ENCODE assay signal across 25 mouse cellular contexts in genomic region chr2:159067506-159067905, GRCm38 (mm10).
DNase-seq lines count a peak whose midpoint lies in the region; ATAC-seq and TF ChIP-seq lines count a peak whose summit lies in the region.
"Had no signal": no experiment of that assay in that cellular context is flagged by ENCODE, and none has a peak within 500 bp of the region (broad histone marks: within the 10 kb centered on the region; RNA-seq: fewer than 3 reads in every experiment).

No protein-coding gene starts in this region.

- no peak for DNase-seq in lung, postnatal 0 days (ENCODE audit: low spot score)
- no peak for DNase-seq in lung, postnatal 25 days (ENCODE audit: low spot score)
- DNase-seq in ZHBTc4 (ENCODE audit: low read depth, low spot score): peak; percentile 17
- DNase-seq in stomach, postnatal 0 days (ENCODE audit: low spot score): no peak
- no peak for DNase-seq in cerebellum, adult 9-11 months
- no peak for DNase-seq in cerebellum, postnatal 14 days
- DNase-seq: adrenal gland, postnatal 14 days; B cell, adult 2 months; cerebellum, adult 11 months; cerebellum, adult 9-10 months; heart, postnatal 36 days; left cerebral cortex, postnatal 4 days; lung, postnatal 4 days; right cerebral cortex, postnatal 14 days had no signal

- H3K4me1 ChIP-seq in intestine, postnatal 0 days (replicated peaks; ENCODE audit: control insufficient read depth, insufficient read depth, low read length): no peaks in the 10 kb centered on the region
- no peaks in the 10 kb centered on the region for H3K4me1 ChIP-seq in intestine, embryonic 16.5 days (ENCODE audit: control insufficient read depth, insufficient read depth, low read length)
- no peaks in the 10 kb centered on the region for H3K4me1 ChIP-seq in lung, postnatal 0 days (ENCODE audit: insufficient read depth, low read depth, low read length)
- no peaks in the 10 kb centered on the region for H3K4me1 ChIP-seq in stomach, postnatal 0 days (replicated peaks; ENCODE audit: control insufficient read depth, insufficient read depth)
- H3K4me1 ChIP-seq: megakaryocyte, embryonic 14.5 days had no signal

- H3K9me3 ChIP-seq in intestine, postnatal 0 days (ENCODE audit: control insufficient read depth): no peaks in the 10 kb centered on the region
- no peaks in the 10 kb centered on the region for H3K9me3 ChIP-seq in intestine, embryonic 16.5 days (ENCODE audit: control insufficient read depth, low read length)
- no peaks in the 10 kb centered on the region for H3K9me3 ChIP-seq in lung, postnatal 0 days (ENCODE audit: low read length)
- H3K9me3 ChIP-seq in stomach, postnatal 0 days (ENCODE audit: control insufficient read depth, low read length): no peaks in the 10 kb centered on the region
- H3K9me3 ChIP-seq: embryonic facial prominence, embryonic 13.5 days; forebrain, embryonic 10.5 days; forebrain, embryonic 15.5 days; hindbrain, embryonic 15.5 days; lung, embryonic 15.5 days; midbrain, embryonic 12.5 days; neural tube, embryonic 13.5 days had no signal

- no peak overlapping the region for H3K4me2 ChIP-seq in intestine, postnatal 0 days (replicated peaks; ENCODE audit: low read depth)
- H3K4me2 ChIP-seq in intestine, embryonic 16.5 days (ENCODE audit: low read depth, low read length): no peak overlapping the region
- no peak overlapping the region for H3K4me2 ChIP-seq in lung, postnatal 0 days (replicated peaks; ENCODE audit: low read depth, low read length)
- no peak overlapping the region for H3K4me2 ChIP-seq in stomach, postnatal 0 days (replicated peaks; ENCODE audit: low read depth)
- H3K4me2 ChIP-seq: embryonic facial prominence, embryonic 13.5 days; forebrain, embryonic 15.5 days; hindbrain, embryonic 15.5 days; lung, embryonic 15.5 days; midbrain, embryonic 12.5 days; neural tube, embryonic 13.5 days had no signal

- TF ChIP-seq CTCF in intestine, postnatal 0 days (IDR thresholded peaks at IDR 0.05; ENCODE audit: low read depth): 0 out of 2 replicates have a peak, but pooled peaks have one; percentile 4
- peak; percentile 15; the same call in 1 of the 2 replicates for TF ChIP-seq CTCF in lung, postnatal 0 days (IDR thresholded peaks at IDR 0.05)
- TF ChIP-seq CTCF in stomach, postnatal 0 days (IDR thresholded peaks at IDR 0.05; ENCODE audit: low read depth): 0 out of 2 replicates have a peak, but pooled peaks have one; percentile 3

- no peak for ATAC-seq in intestine, postnatal 0 days
- no peak for ATAC-seq in intestine, embryonic 16.5 days
- no peak for ATAC-seq in lung, postnatal 0 days
- ATAC-seq in stomach, postnatal 0 days (ENCODE audit: low FRiP score, low TSS enrichment): no peak
- ATAC-seq: forebrain, embryonic 15.5 days had no signal

- H3K27me3 ChIP-seq in intestine, postnatal 0 days (replicated peaks; ENCODE audit: control insufficient read depth, insufficient read depth, low read length): no peaks in the 10 kb centered on the region
- H3K27me3 ChIP-seq in intestine, embryonic 16.5 days (replicated peaks; ENCODE audit: control insufficient read depth, insufficient read depth, low read length): no peaks in the 10 kb centered on the region
- H3K27me3 ChIP-seq in lung, postnatal 0 days (replicated peaks; ENCODE audit: insufficient read depth, low read length): no peaks in the 10 kb centered on the region
- no peaks in the 10 kb centered on the region for H3K27me3 ChIP-seq in stomach, postnatal 0 days (ENCODE audit: control insufficient read depth, insufficient read depth, low read length)
- H3K27me3 ChIP-seq: embryonic facial prominence, embryonic 13.5 days; forebrain, embryonic 15.5 days; lung, embryonic 15.5 days; megakaryocyte, embryonic 14.5 days; midbrain, embryonic 12.5 days had no signal

- H3K27ac ChIP-seq in intestine, postnatal 0 days (ENCODE audit: low read depth, low read length): no peak overlapping the region
- no peak overlapping the region for H3K27ac ChIP-seq in intestine, embryonic 16.5 days (ENCODE audit: low read length)
- no peak overlapping the region for H3K27ac ChIP-seq in lung, postnatal 0 days (ENCODE audit: low read length)
- no peak overlapping the region for H3K27ac ChIP-seq in stomach, postnatal 0 days (replicated peaks)
- H3K27ac ChIP-seq: embryonic facial prominence, embryonic 13.5 days; forebrain, embryonic 10.5 days; forebrain, embryonic 15.5 days; hindbrain, embryonic 15.5 days; layer of hippocampus, adult 2 months; lung, embryonic 15.5 days; midbrain, embryonic 12.5 days; neural tube, embryonic 13.5 days had no signal

- no peaks in the 10 kb centered on the region for H3K36me3 ChIP-seq in intestine, postnatal 0 days (ENCODE audit: control insufficient read depth, insufficient read depth)
- no peaks in the 10 kb centered on the region for H3K36me3 ChIP-seq in intestine, embryonic 16.5 days (ENCODE audit: control insufficient read depth, insufficient read depth, low read length)
- no peaks in the 10 kb centered on the region for H3K36me3 ChIP-seq in lung, postnatal 0 days (ENCODE audit: insufficient read depth, low read length)
- no peaks in the 10 kb centered on the region for H3K36me3 ChIP-seq in stomach, postnatal 0 days (ENCODE audit: control insufficient read depth, insufficient read depth, low read length)
- H3K36me3 ChIP-seq: embryonic facial prominence, embryonic 13.5 days; forebrain, embryonic 10.5 days; forebrain, embryonic 15.5 days; hindbrain, embryonic 15.5 days; lung, embryonic 15.5 days; midbrain, embryonic 12.5 days; neural tube, embryonic 13.5 days had no signal

- 68% methylated on average over 7 of the region's 7 CpGs for WGBS in intestine, postnatal 0 days
- WGBS in intestine, embryonic 16.5 days: 57% methylated on average over 7 of the region's 7 CpGs
- 60% methylated on average over 7 of the region's 7 CpGs for WGBS in lung, postnatal 0 days
- WGBS in stomach, postnatal 0 days: 64% methylated on average over 7 of the region's 7 CpGs

- H3K4me3 ChIP-seq in intestine, postnatal 0 days (ENCODE audit: low read depth, low read length): no peak overlapping the region
- H3K4me3 ChIP-seq in intestine, embryonic 16.5 days (ENCODE audit: low read length): no peak overlapping the region
- no peak overlapping the region for H3K4me3 ChIP-seq in lung, postnatal 0 days (ENCODE audit: low read depth, low read length)
- H3K4me3 ChIP-seq in stomach, postnatal 0 days (ENCODE audit: low read depth, low read length): no peak overlapping the region
- H3K4me3 ChIP-seq: embryonic facial prominence, embryonic 13.5 days; forebrain, embryonic 10.5 days; forebrain, embryonic 15.5 days; hindbrain, embryonic 15.5 days; layer of hippocampus, adult 2 months; lung, embryonic 15.5 days; megakaryocyte, embryonic 14.5 days; midbrain, embryonic 12.5 days; neural tube, embryonic 13.5 days had no signal

- H3K9ac ChIP-seq in intestine, postnatal 0 days (ENCODE audit: low read depth, low read length): no peak overlapping the region
- no peak overlapping the region for H3K9ac ChIP-seq in intestine, embryonic 16.5 days (ENCODE audit: low read depth, low read length)
- H3K9ac ChIP-seq in lung, postnatal 0 days (replicated peaks; ENCODE audit: low read depth): no peak overlapping the region
- no peak overlapping the region for H3K9ac ChIP-seq in stomach, postnatal 0 days (ENCODE audit: low read length)
- H3K9ac ChIP-seq: embryonic facial prominence, embryonic 13.5 days; forebrain, embryonic 15.5 days; hindbrain, embryonic 15.5 days; lung, embryonic 15.5 days; midbrain, embryonic 12.5 days; neural tube, embryonic 13.5 days had no signal

- no peak for TF ChIP-seq EP300 in lung, postnatal 0 days (IDR thresholded peaks at IDR 0.05)
- no peak for TF ChIP-seq EP300 in stomach, postnatal 0 days (optimal IDR thresholded peaks at IDR 0.05)
